Mouse (Mus musculus) ES-E14 (cell line): ENCODE data around the gene Nfkb1.

ENCODE experiments used
- CHD2 ChIP-seq: IDR thresholded peaks from 2 replicates; pipeline ENCODE4 v1.6.1; 2014; ENCODE audit warnings: mild to moderate bottlenecking, low read depth, low read length, inconsistent platforms
- HCFC1 ChIP-seq: IDR thresholded peaks from 2 replicates; pipeline ENCODE4 v1.6.1; 2012; ENCODE audit warnings: low read length, inconsistent platforms, borderline replicate concordance; ENCODE audit not compliant: insufficient read depth
- MAFK ChIP-seq: IDR thresholded peaks from 2 replicates; pipeline ENCODE4 v1.6.1; 2014; ENCODE audit warnings: mild to moderate bottlenecking, low read depth, low read length, inconsistent platforms; ENCODE audit not compliant: insufficient read depth
- ZC3H11A ChIP-seq: IDR thresholded peaks from 2 replicates; pipeline ENCODE4 v1.6.1; 2012; ENCODE audit warnings: low read depth, mild to moderate bottlenecking, inconsistent platforms, low read length, borderline replicate concordance

GRCm38 (mm10) chr3:135610221-135610620 lies 81.1 kb downstream of the Nfkb1 start:
- TF ChIP-seq CHD2 (no peak), ZC3H11A (no peak), MAFK (no peak), HCFC1 (no peak)
